Mouse (Mus musculus) CD4-positive naive resting alpha-beta T cell, adult 57 days (primary cell): ENCODE measurements around the gene Plppr2. TPM values are rescaled to one million over a fixed set of nuclear protein-coding genes. Genes with fewer than 3 reads are reported as not detected.

ENCODE experiments used
- total RNA-seq: library from RNA; stranded (reverse); gene quantifications from one replicate; pipeline ENCODE4 v1.2.4, GENCODE M21; 2023

The Plppr2 gene
- 1.0 TPM for total RNA-seq

DNA sequence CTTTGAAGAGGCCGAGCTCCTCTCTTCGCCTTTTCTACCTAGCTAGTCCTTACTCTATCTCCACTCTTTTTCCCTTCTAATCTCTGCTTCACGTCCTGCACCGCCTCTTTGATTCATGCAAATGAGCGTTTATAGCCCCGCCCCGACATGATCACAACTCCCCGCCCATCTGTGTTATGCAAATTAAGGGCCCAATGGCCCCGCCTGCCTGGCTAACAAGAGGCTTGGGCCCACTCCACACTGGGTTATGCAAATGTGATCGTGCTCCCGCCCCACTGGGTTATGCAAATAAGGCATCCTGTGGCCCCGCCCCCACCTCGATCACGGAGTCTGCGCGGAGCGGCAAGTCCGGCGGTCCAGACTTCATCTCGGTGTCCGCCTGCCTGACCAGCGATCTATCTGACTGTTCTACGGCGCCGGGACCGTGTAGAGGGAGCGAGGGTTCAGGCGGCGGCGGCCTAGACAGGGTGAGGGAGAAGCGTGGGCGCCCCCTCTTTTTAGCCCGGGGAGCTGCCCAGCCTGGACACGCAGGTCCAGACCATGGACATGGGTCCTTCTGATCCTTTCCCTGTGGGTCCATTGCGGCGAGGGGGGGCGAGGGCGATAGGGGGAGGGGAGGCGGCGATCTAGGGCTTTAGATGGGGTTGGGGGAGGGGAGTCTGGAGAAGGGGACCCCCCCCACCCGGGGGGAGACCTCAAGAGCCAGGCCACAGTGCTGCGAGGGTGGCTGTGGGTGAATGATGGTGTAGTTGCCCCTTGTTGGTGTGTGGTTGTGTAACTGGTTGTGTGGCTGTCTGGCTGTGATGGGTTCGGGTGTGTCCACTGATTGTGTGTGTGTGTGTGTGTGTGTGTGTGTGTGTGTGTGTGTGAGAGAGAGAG is at the start of gene Plppr2:
Gene Plppr2 (plus strand): TSS at position 342 of the 879 bp plus-strand sequence.

GRCm38 (mm10) chr9:21918035-21918592 is 18.7 kb upstream of the Plppr2 start, which contains the start of gene Rab3d:
Gene Rab3d, minus strand, starts transcription at chr9:21918192.

DNA sequence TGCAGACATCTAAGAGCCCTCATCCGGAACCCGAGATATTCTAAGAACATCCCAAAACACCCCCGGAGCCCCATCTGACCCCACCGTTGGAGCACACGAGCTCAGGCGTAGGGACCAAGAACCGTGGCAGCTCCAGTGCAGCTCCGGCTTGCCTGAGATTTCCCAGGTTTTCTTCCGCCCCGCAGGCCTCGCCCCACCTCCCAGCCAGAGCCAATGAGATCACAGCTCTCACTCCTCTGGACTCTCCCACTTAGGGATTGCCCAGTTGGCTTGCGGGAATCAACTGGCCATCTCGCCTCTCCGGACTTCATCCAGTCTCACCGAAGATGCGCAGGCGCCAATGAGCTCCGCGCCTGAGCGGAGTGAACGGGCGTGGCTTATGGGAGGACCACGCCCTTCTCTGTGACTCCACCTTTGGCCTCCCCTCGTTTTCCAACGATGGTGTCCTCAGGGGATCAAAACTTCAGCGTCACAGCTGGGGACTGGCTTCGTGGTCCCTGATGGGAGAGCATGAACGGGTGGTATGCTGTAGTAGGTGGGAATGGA is 9.6 kb upstream of the Plppr2 start, which contains the start of the genes Ccdc159 and Tmem205:
Gene Ccdc159 (plus strand): TSS at position 264 of the 546 bp plus-strand sequence.
Gene Tmem205 (minus strand): TSS at position 349 of the 546 bp plus-strand sequence.

DNA sequence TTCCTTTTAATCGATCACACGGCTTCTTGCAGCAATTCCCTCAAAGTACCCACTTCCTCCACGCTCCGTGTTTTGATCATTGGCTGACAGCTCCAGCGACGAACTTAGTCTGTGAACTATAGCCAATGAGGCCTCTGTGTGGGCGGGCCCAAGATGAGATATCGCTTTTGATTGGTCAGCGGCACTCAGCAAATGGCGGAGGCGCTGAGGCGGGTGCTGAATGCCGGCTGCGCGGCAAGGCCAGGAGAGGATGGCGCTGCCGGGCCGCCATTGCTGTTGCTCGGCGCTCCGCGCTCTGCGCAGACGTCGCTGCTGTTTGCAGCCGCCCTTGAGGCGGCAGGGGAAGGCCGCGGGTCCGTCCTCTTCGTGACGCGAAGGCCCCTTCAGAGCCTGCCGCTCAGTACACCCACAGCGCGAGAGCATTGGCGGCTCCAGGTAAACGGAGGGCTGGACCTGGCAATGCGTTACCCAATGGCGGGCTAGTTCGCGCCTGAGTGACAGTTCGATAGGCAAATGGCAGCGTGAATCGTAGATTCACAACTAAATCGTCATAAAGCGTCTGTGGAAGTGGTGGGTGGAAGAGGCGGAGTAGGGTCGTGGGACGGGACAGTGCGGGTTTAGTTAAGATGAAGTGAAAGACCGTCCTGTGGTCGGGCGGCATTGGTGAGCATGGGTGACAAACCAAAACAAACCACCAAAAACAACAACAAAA is 18.9 kb downstream of the Plppr2 start, which contains the start of gene Swsap1:
Gene Swsap1 (plus strand): TSS at position 186 of the 712 bp plus-strand sequence.

DNA sequence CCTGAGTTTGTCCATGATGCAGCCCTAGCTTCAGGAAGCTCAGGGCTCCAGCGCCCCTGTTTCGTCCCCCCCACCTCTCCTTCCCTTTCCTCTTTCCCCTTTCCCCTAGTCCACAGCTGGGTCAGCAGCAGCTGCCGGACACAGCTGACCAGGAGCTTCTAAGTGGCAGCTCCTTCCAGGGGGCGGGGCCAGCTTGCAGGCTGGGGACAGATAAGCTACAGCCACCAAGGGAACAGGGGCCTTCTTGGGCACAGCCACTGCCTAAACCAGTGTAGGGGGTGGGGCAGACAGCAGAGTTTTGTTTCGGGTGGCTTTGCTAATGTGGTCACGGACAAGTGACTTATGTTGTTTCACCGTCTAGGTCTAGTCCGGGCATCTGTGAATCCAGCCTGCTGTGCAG is 26.6 kb downstream of the Plppr2 start, which contains the start of gene Epor:
Gene Epor (minus strand): TSS at position 90 of the 400 bp plus-strand sequence.

GRCm38 (mm10) chr9:21989230-21990110 is 52.6 kb downstream of the Plppr2 start, which contains the start of gene Rgl3:
Gene Rgl3, minus strand, starts transcription at chr9:21989446.

Other genes starting within 250 kb of the Plppr2 start
- 56.5 TPM for gene Ldlr, start 213.6 kb upstream of the Plppr2 start, total RNA-seq
- gene Spc24, start 176.7 kb upstream of the Plppr2 start, total RNA-seq, result 1.9 TPM
- 0.33 TPM for gene Kank2, start 138.3 kb upstream of the Plppr2 start, total RNA-seq
- gene Angptl8, start 101.5 kb upstream of the Plppr2 start, total RNA-seq, result not detected
- gene Dock6, start 84.4 kb upstream of the Plppr2 start, total RNA-seq, result 5.2 TPM
- 19.6 TPM for gene Rab3d, start 18.8 kb upstream of the Plppr2 start, total RNA-seq
- gene Ccdc159, start 9.6 kb upstream of the Plppr2 start, total RNA-seq, result not detected
- gene Tmem205, start 9.5 kb upstream of the Plppr2 start, total RNA-seq, result not detected
- 7.9 TPM for gene Swsap1, start 18.7 kb downstream of the Plppr2 start, total RNA-seq
- gene Epor, start 26.5 kb downstream of the Plppr2 start, total RNA-seq, result 0.53 TPM
- not detected for gene Rgl3, start 52.4 kb downstream of the Plppr2 start, total RNA-seq
- gene Ccdc151, start 65.6 kb downstream of the Plppr2 start, total RNA-seq, result not detected
- gene Prkcsh, start 65.8 kb downstream of the Plppr2 start, total RNA-seq, result 91.3 TPM
- not detected for gene Elavl3, start 115.0 kb downstream of the Plppr2 start, total RNA-seq
- not detected for gene Gm49318, start 134.2 kb downstream of the Plppr2 start, total RNA-seq
- gene Zfp653, start 134.3 kb downstream of the Plppr2 start, total RNA-seq, result 28.7 TPM
- 29.4 TPM for gene Ecsit, start 148.4 kb downstream of the Plppr2 start, total RNA-seq
- gene Cnn1, start 162.2 kb downstream of the Plppr2 start, total RNA-seq, result not detected
- 32.2 TPM for gene Elof1, start 180.1 kb downstream of the Plppr2 start, total RNA-seq
- gene Acp5, start 198.7 kb downstream of the Plppr2 start, total RNA-seq, result 202 TPM
- 19.9 TPM for gene Pigyl, start 219.8 kb downstream of the Plppr2 start, total RNA-seq